ENCODE assay signal across 14 mouse cellular contexts in the genomic region with DNA sequence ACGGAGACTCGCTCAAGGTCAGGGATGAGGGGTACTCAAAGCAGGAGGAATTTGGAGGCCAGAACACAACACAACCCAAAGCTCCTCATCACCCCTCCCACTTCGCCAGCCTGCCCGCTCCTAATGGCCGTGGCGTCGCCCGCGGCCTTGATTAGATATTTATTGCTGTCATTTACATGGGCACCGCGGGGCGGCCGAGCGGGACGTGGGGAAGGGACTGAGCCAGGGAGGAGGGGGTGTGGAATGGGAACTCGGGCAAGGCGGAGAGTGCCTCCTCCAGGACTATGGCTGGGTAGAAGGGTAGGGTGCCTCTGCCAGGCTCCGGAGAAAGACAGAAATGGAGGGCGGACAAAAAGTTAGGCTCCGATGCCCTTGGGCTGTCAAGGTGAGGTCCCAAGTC. TPM values are rescaled to one million over a fixed set of nuclear protein-coding genes. Genes with fewer than 3 reads are reported as not detected.
DNase-seq lines count a peak whose midpoint lies in the region; ATAC-seq and TF ChIP-seq lines count a peak whose summit lies in the region.
"Had no signal": no experiment of that assay in that cellular context is flagged by ENCODE, and none has a peak within 500 bp of the region (broad histone marks: within the 10 kb centered on the region; RNA-seq: fewer than 3 reads in every experiment).

No protein-coding gene starts in this region.

- no peak overlapping the region for H3K4me2 ChIP-seq in forebrain, embryonic 11.5 days (ENCODE audit: low read depth, low read length, severe bottlenecking)
- H3K4me2 ChIP-seq in forebrain, postnatal 0 days (ENCODE audit: low read depth), result no peak overlapping the region
- H3K4me2 ChIP-seq in lung, embryonic 15.5 days, result no peak overlapping the region
- H3K4me2 ChIP-seq in hindbrain, embryonic 15.5 days, result peak overlapping the region; percentile 20
- H3K4me2 ChIP-seq in neural tube, embryonic 12.5 days (replicated peaks), result peak overlapping the region; percentile 24

- TF ChIP-seq CTCF in forebrain, postnatal 0 days (IDR thresholded peaks at IDR 0.05; ENCODE audit: low read depth), result no peak

- DNase-seq in forebrain, embryonic 11.5 days (ENCODE audit: low spot score), result peak; percentile 67
- DNase-seq in forebrain, postnatal 0 days, result no peak
- DNase-seq in lung, postnatal 4 days, result no peak
- DNase-seq in gastrocnemius, postnatal 4 days (ENCODE audit: low spot score in 2 of 2), result no peak
- DNase-seq: gastrocnemius, adult 2 months; thymus, postnatal 14 days had no signal

- no peaks in the 10 kb centered on the region for H3K36me3 ChIP-seq in forebrain, embryonic 11.5 days (ENCODE audit: control insufficient read depth, insufficient read depth, low read length)
- no peaks in the 10 kb centered on the region for H3K36me3 ChIP-seq in forebrain, postnatal 0 days (ENCODE audit: insufficient read depth)
- no peaks in the 10 kb centered on the region for H3K36me3 ChIP-seq in lung, embryonic 15.5 days
- H3K36me3 ChIP-seq in hindbrain, embryonic 15.5 days, result no peaks in the 10 kb centered on the region
- no peaks in the 10 kb centered on the region for H3K36me3 ChIP-seq in neural tube, embryonic 12.5 days

- H3K27ac ChIP-seq in forebrain, embryonic 11.5 days (ENCODE audit: low read depth, low read length), result no peak overlapping the region
- H3K27ac ChIP-seq in forebrain, postnatal 0 days (ENCODE audit: low read depth, low read length), result no peak overlapping the region
- no peak overlapping the region for H3K27ac ChIP-seq in lung, embryonic 15.5 days
- H3K27ac ChIP-seq in hindbrain, embryonic 15.5 days (replicated peaks), result no peak overlapping the region
- H3K27ac ChIP-seq in neural tube, embryonic 12.5 days, result no peak overlapping the region
- H3K27ac ChIP-seq: gastrocnemius, adult 2 months had no signal

- H3K27me3 ChIP-seq in forebrain, embryonic 11.5 days (ENCODE audit: control insufficient read depth, insufficient read depth, low read length), result peaks cover 95% of the 10 kb centered on the region
- H3K27me3 ChIP-seq in forebrain, postnatal 0 days (ENCODE audit: insufficient read depth, low read length), result peaks cover 74% of the 10 kb centered on the region
- peaks cover 99% of the 10 kb centered on the region for H3K27me3 ChIP-seq in lung, embryonic 15.5 days
- H3K27me3 ChIP-seq in hindbrain, embryonic 15.5 days, result peaks cover 81% of the 10 kb centered on the region
- H3K27me3 ChIP-seq in neural tube, embryonic 12.5 days (replicated peaks), result peaks cover 100% of the 10 kb centered on the region

- whole genome bisulfite sequencing in forebrain, embryonic 11.5 days, result under 1% methylated on average over 20 of the region's 20 CpGs
- WGBS in forebrain, postnatal 0 days, result 1% methylated on average over 20 of the region's 20 CpGs
- under 1% methylated on average over 20 of the region's 20 CpGs for WGBS in lung, embryonic 15.5 days
- WGBS in hindbrain, embryonic 15.5 days, result under 1% methylated on average over 20 of the region's 20 CpGs
- WGBS in neural tube, embryonic 12.5 days, result under 1% methylated on average over 20 of the region's 20 CpGs

- H3K4me1 ChIP-seq in forebrain, embryonic 11.5 days (replicated peaks; ENCODE audit: control insufficient read depth, insufficient read depth, low read length), result peaks cover 10% of the 10 kb centered on the region
- no peaks in the 10 kb centered on the region for H3K4me1 ChIP-seq in forebrain, postnatal 0 days (ENCODE audit: insufficient read depth)
- peaks cover 17% of the 10 kb centered on the region for H3K4me1 ChIP-seq in lung, embryonic 15.5 days
- H3K4me1 ChIP-seq in hindbrain, embryonic 15.5 days (replicated peaks), result peaks cover 37% of the 10 kb centered on the region
- peaks cover 25% of the 10 kb centered on the region for H3K4me1 ChIP-seq in neural tube, embryonic 12.5 days

- no peaks in the 10 kb centered on the region for H3K9me3 ChIP-seq in forebrain, embryonic 11.5 days (ENCODE audit: control insufficient read depth, low read length)
- H3K9me3 ChIP-seq in forebrain, postnatal 0 days (ENCODE audit: low read length), result no peaks in the 10 kb centered on the region
- no peaks in the 10 kb centered on the region for H3K9me3 ChIP-seq in lung, embryonic 15.5 days
- H3K9me3 ChIP-seq in hindbrain, embryonic 15.5 days, result no peaks in the 10 kb centered on the region
- no peaks in the 10 kb centered on the region for H3K9me3 ChIP-seq in neural tube, embryonic 12.5 days

- ATAC-seq in forebrain, embryonic 11.5 days (replicated peaks; ENCODE audit: low FRiP score), result no peak
- ATAC-seq in forebrain, postnatal 0 days, result no peak
- 0 out of 2 replicates have a peak, but pooled peaks have one; percentile 6 for ATAC-seq in lung, embryonic 15.5 days (ENCODE audit: borderline replicate concordance, extremely low read depth, low FRiP score, low TSS enrichment)
- 0 out of 2 replicates have a peak, but pooled peaks have one; percentile 32 for ATAC-seq in hindbrain, embryonic 15.5 days (ENCODE audit: low FRiP score, low read depth)
- peak; percentile 46; the same call in 1 of the 2 replicates for ATAC-seq in neural tube, embryonic 12.5 days (ENCODE audit: low FRiP score, low read depth)
- no peak for ATAC-seq in megakaryocyte-erythroid progenitor cell, adult 5-6 weeks (replicated peaks; ENCODE audit: low FRiP score, low TSS enrichment, poor library complexity, severe bottlenecking)
- ATAC-seq: activated CD4-positive, CD25-positive, alpha-beta regulatory T cell, adult 4 months; CD4-positive, CD25-positive, alpha-beta regulatory T cell, adult 4 months had no signal

- no peak overlapping the region for H3K4me3 ChIP-seq in forebrain, embryonic 11.5 days (ENCODE audit: low read depth, low read length)
- H3K4me3 ChIP-seq in forebrain, postnatal 0 days (ENCODE audit: low read depth, low read length), result no peak overlapping the region
- H3K4me3 ChIP-seq in lung, embryonic 15.5 days, result no peak overlapping the region
- peak overlapping the region; percentile 9; the same call in 1 of the 2 replicates for H3K4me3 ChIP-seq in hindbrain, embryonic 15.5 days
- no peak overlapping the region for H3K4me3 ChIP-seq in neural tube, embryonic 12.5 days

- no peak overlapping the region for H3K9ac ChIP-seq in forebrain, embryonic 11.5 days (ENCODE audit: low read length)
- no peak overlapping the region for H3K9ac ChIP-seq in forebrain, postnatal 0 days
- no peak overlapping the region for H3K9ac ChIP-seq in lung, embryonic 15.5 days
- no peak overlapping the region for H3K9ac ChIP-seq in hindbrain, embryonic 15.5 days
- H3K9ac ChIP-seq in neural tube, embryonic 12.5 days, result no peak overlapping the region

RNA-seq across cellular contexts. Expression of gene Dmbx1, which starts 3.1 kb away (rescaled TPM):
- polyA plus RNA-seq in forebrain, embryonic 11.5 days (2014; fragmentation: Nextera tagmentation; extraction: Ambion mirVana), result 0.35 and 0.48 TPM in 2 replicates
- 0.15 TPM in 1 of 2 replicates, not detected in the other for total RNA-seq in forebrain, postnatal 0 days (2014; rRNA removed)
- polyA plus RNA-seq in forebrain, postnatal 0 days (2015; fragmentation: Nextera tagmentation; extraction: Ambion mirVana), result 0.18 and 0.23 TPM in 2 replicates
- polyA plus RNA-seq in lung, embryonic 15.5 days (2015; fragmentation: Nextera tagmentation; extraction: Ambion mirVana), result 0.05 TPM in 1 of 2 replicates, not detected in the other
- polyA plus RNA-seq in hindbrain, embryonic 15.5 days (2015; fragmentation: Nextera tagmentation; extraction: Ambion mirVana), result 8.3 and 8.6 TPM in 2 replicates
- 1.6 and 2.4 TPM in 2 replicates for polyA plus RNA-seq in neural tube, embryonic 12.5 days (2016; fragmentation: Nextera tagmentation; extraction: Ambion mirVana)
- total RNA-seq in megakaryocyte-erythroid progenitor cell, adult 5-6 weeks (2014; fragmentation: Nextera tagmentation), result not detected in 2 replicates
- not detected in 2 replicates for total RNA-seq in megakaryocyte-erythroid progenitor cell, adult 5-6 weeks (2017)
- not detected for total RNA-seq in gastrocnemius, postnatal 4 days (2021)
- total RNA-seq: gastrocnemius, adult 2 months; layer of hippocampus, adult 18-20 months had no signal
- polyA plus RNA-seq: activated CD4-positive, CD25-positive, alpha-beta regulatory T cell, adult 4 months; CD4-positive, CD25-positive, alpha-beta regulatory T cell, adult 4 months had no signal

RNA-seq across cellular contexts. Expression of gene 6430628N08Rik, which starts 46.2 kb away (rescaled TPM):
- polyA plus RNA-seq in forebrain, embryonic 11.5 days (2014; fragmentation: Nextera tagmentation; extraction: Ambion mirVana), result not detected in 2 replicates
- 1.3 and 1.4 TPM in 2 replicates for total RNA-seq in forebrain, postnatal 0 days (2014; rRNA removed)
- polyA plus RNA-seq in forebrain, postnatal 0 days (2015; fragmentation: Nextera tagmentation; extraction: Ambion mirVana), result 0.54 and 0.62 TPM in 2 replicates
- not detected in 2 replicates for polyA plus RNA-seq in lung, embryonic 15.5 days (2015; fragmentation: Nextera tagmentation; extraction: Ambion mirVana)
- polyA plus RNA-seq in hindbrain, embryonic 15.5 days (2015; fragmentation: Nextera tagmentation; extraction: Ambion mirVana), result 0.27 and 0.42 TPM in 2 replicates
- not detected in 2 replicates for polyA plus RNA-seq in neural tube, embryonic 12.5 days (2016; fragmentation: Nextera tagmentation; extraction: Ambion mirVana)
- not detected in 2 replicates for total RNA-seq in megakaryocyte-erythroid progenitor cell, adult 5-6 weeks (2014; fragmentation: Nextera tagmentation)
- not detected in 2 replicates for total RNA-seq in megakaryocyte-erythroid progenitor cell, adult 5-6 weeks (2017)
- total RNA-seq in gastrocnemius, postnatal 4 days (2021), result not detected
- total RNA-seq: gastrocnemius, adult 2 months had no signal
- polyA plus RNA-seq: activated CD4-positive, CD25-positive, alpha-beta regulatory T cell, adult 4 months; CD4-positive, CD25-positive, alpha-beta regulatory T cell, adult 4 months; lung, embryonic 16.5 days had no signal

RNA-seq across cellular contexts. Expression of gene Kncn, which starts 52.4 kb away (rescaled TPM):
- polyA plus RNA-seq in forebrain, embryonic 11.5 days (2014; fragmentation: Nextera tagmentation; extraction: Ambion mirVana), result not detected in 2 replicates
- 0.38 TPM in 1 of 2 replicates, not detected in the other for total RNA-seq in forebrain, postnatal 0 days (2014; rRNA removed)
- polyA plus RNA-seq in forebrain, postnatal 0 days (2015; fragmentation: Nextera tagmentation; extraction: Ambion mirVana), result 0.10 and 0.44 TPM in 2 replicates
- not detected in 2 replicates for polyA plus RNA-seq in lung, embryonic 15.5 days (2015; fragmentation: Nextera tagmentation; extraction: Ambion mirVana)
- polyA plus RNA-seq in hindbrain, embryonic 15.5 days (2015; fragmentation: Nextera tagmentation; extraction: Ambion mirVana), result 0.14 TPM in 1 of 2 replicates, not detected in the other
- not detected in 2 replicates for polyA plus RNA-seq in neural tube, embryonic 12.5 days (2016; fragmentation: Nextera tagmentation; extraction: Ambion mirVana)
- not detected in 2 replicates for total RNA-seq in megakaryocyte-erythroid progenitor cell, adult 5-6 weeks (2014; fragmentation: Nextera tagmentation)
- total RNA-seq in megakaryocyte-erythroid progenitor cell, adult 5-6 weeks (2017), result not detected in 2 replicates
- total RNA-seq in gastrocnemius, postnatal 4 days (2021), result not detected
- total RNA-seq: gastrocnemius, adult 2 months had no signal
- polyA plus RNA-seq: activated CD4-positive, CD25-positive, alpha-beta regulatory T cell, adult 4 months; CD4-positive, CD25-positive, alpha-beta regulatory T cell, adult 4 months; lung, embryonic 16.5 days had no signal

Comparison
In these comparisons a context has a peak if more than half of its experiments do, and no peak if none do; other contexts are left out.
1. ATAC-seq: peak in lung, embryonic 15.5 days (single experiment), hindbrain, embryonic 15.5 days (single experiment) and neural tube, embryonic 12.5 days (single experiment); none in forebrain, embryonic 11.5 days (single experiment), forebrain, postnatal 0 days (single experiment) and megakaryocyte-erythroid progenitor cell, adult 5-6 weeks (single experiment).
2. H3K4me2 ChIP-seq: peak in hindbrain, embryonic 15.5 days (single experiment) and neural tube, embryonic 12.5 days (single experiment); none in forebrain, embryonic 11.5 days (single experiment), forebrain, postnatal 0 days (single experiment) and lung, embryonic 15.5 days (single experiment).